Mouse (Mus musculus): ENCODE data around the gene Slc39a11. TPM values are rescaled to one million over a fixed set of nuclear protein-coding genes. Genes with fewer than 3 reads are reported as not detected.

Slc39a11 gene
- polyA plus RNA-seq, 1 experiment from 2014 or later: 40.1 TPM

GRCm38 (mm10) chr11:113631302-113631701 lies 18.6 kb downstream of the Slc39a11 start:
- no peaks in the 10 kb centered on the region; the same call in 1 of the 2 replicates for H3K27me3 ChIP-seq (replicated peaks; ENCODE audit: control insufficient read depth, insufficient read depth, low read length)
- no peak overlapping the region for H3K27ac ChIP-seq (ENCODE audit: low read depth, low read length)
- no peaks in the 10 kb centered on the region for H3K36me3 ChIP-seq (ENCODE audit: control insufficient read depth, insufficient read depth, low read length)
- ATAC-seq: no peak
- H3K4me3 ChIP-seq (ENCODE audit: low read length): no peak overlapping the region
- no peaks in the 10 kb centered on the region; the same call in 1 of the 2 replicates for H3K4me1 ChIP-seq (ENCODE audit: control insufficient read depth, insufficient read depth, low read depth, low read length)
- WGBS: 71% methylated on average over 8 of the region's 8 CpGs
- H3K4me2 ChIP-seq (ENCODE audit: low read length): no peak overlapping the region
- H3K9me3 ChIP-seq (ENCODE audit: control insufficient read depth, low read length): no peaks in the 10 kb centered on the region
- no peak overlapping the region for H3K9ac ChIP-seq (ENCODE audit: low read depth, low read length)

- 66% methylated on average over 7 of the region's 7 CpGs for WGBS
- no peak overlapping the region for H3K9ac ChIP-seq (ENCODE audit: low read depth, low read length)
- no peaks in the 10 kb centered on the region for H3K9me3 ChIP-seq (ENCODE audit: control insufficient read depth, low read length)
- H3K27me3 ChIP-seq (replicated peaks; ENCODE audit: control insufficient read depth, insufficient read depth, low read length): no peaks in the 10 kb centered on the region; the same call in 1 of the 2 replicates
- no peaks in the 10 kb centered on the region for H3K36me3 ChIP-seq (ENCODE audit: control insufficient read depth, insufficient read depth, low read length)
- H3K27ac ChIP-seq (ENCODE audit: low read depth, low read length): no peak overlapping the region
- no peak overlapping the region for H3K4me2 ChIP-seq (ENCODE audit: low read length)
- no peaks in the 10 kb centered on the region; the same call in 1 of the 2 replicates for H3K4me1 ChIP-seq (ENCODE audit: control insufficient read depth, insufficient read depth, low read depth, low read length)
- no peak overlapping the region for H3K4me3 ChIP-seq (ENCODE audit: low read length)
- ATAC-seq: no peak
Observed at GRCm38 (mm10) chr11:113630642-113631041, 19.2 kb downstream of the Slc39a11 start.

DNA sequence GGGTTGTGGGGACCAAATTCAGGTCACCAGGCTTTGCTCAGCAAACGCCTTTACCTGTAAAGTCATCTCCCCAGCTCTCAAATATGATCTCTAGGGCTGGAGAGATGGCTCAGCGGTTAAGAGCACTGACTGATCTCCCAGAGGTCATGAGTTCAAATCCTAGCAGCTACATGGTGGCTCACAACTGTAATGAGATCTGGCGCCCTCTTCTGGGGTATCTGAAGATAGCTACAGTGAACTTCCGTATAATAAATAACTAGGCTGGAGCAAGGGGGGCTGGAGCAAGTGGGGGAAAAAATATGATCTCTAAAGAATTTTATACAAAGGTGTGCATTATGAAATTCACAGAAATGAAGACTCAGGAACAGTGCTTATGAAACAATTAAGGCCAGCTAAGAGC lies 22.1 kb downstream of the Slc39a11 start:
- Histone ChIP-seq H3K9me3 (ENCODE audit: control insufficient read depth, low read length) (no peaks in the 10 kb centered on the region), H3K36me3 (ENCODE audit: control insufficient read depth, insufficient read depth, low read length) (peaks cover 7% of the 10 kb centered on the region), H3K27ac (ENCODE audit: low read depth, low read length) (no peak overlapping the region), H3K4me1 (ENCODE audit: control insufficient read depth, insufficient read depth, low read depth, low read length) (no peaks in the 10 kb centered on the region), H3K4me2 (ENCODE audit: low read length) (no peak overlapping the region), H3K9ac (ENCODE audit: low read depth, low read length) (no peak overlapping the region), H3K27me3 (replicated peaks; ENCODE audit: control insufficient read depth, insufficient read depth, low read length) (no peaks in the 10 kb centered on the region; the same call in 1 of the 2 replicates), H3K4me3 (ENCODE audit: low read length) (no peak overlapping the region)
- ATAC-seq: no peak
- 55% methylated on average over 4 of the region's 4 CpGs for WGBS

DNA sequence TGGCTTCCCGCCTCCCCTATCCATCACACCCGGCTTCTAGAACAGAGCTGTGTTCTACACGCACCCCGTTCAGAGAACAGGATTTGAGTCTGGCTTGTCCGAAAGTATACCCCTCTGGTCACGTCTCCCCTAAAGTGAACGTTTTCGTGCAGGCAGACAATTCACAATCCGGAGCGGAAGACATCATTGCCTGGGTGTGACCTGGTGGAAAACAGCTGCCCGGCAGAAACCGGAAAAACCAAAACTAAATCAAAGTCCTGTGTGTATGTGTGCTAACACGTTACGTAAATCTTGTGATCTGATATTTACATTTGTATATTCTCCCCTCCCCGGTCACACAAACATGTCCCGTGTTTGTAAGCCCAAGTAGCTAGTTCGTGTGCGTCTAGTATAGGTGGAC lies 24.4 kb downstream of the Slc39a11 start:
- 95% methylated on average over 18 of the region's 18 CpGs for WGBS
- peaks cover 3% of the 10 kb centered on the region; the same call in 1 of the 2 replicates for H3K4me1 ChIP-seq (ENCODE audit: control insufficient read depth, insufficient read depth, low read depth, low read length)
- H3K4me2 ChIP-seq (ENCODE audit: low read length): no peak overlapping the region
- no peak overlapping the region for H3K27ac ChIP-seq (ENCODE audit: low read depth, low read length)
- H3K9ac ChIP-seq (ENCODE audit: low read depth, low read length): no peak overlapping the region
- no peak for ATAC-seq
- no peaks in the 10 kb centered on the region for H3K9me3 ChIP-seq (ENCODE audit: control insufficient read depth, low read length)
- H3K27me3 ChIP-seq (replicated peaks; ENCODE audit: control insufficient read depth, insufficient read depth, low read length): no peaks in the 10 kb centered on the region
- peaks cover 7% of the 10 kb centered on the region for H3K36me3 ChIP-seq (ENCODE audit: control insufficient read depth, insufficient read depth, low read length)
- no peak overlapping the region for H3K4me3 ChIP-seq (ENCODE audit: low read length)

GRCm38 (mm10) chr11:113622028-113622427 lies 27.9 kb downstream of the Slc39a11 start:
- Histone ChIP-seq H3K4me3 (ENCODE audit: low read length) (no peak overlapping the region), H3K4me1 (ENCODE audit: control insufficient read depth, insufficient read depth, low read depth, low read length) (peaks cover 24% of the 10 kb centered on the region), H3K27me3 (replicated peaks; ENCODE audit: control insufficient read depth, insufficient read depth, low read length) (0 out of 2 replicates have a peak, but pooled peaks cover 2% of the 10 kb centered on the region), H3K27ac (ENCODE audit: low read depth, low read length) (no peak overlapping the region), H3K9me3 (ENCODE audit: control insufficient read depth, low read length) (no peaks in the 10 kb centered on the region), H3K9ac (ENCODE audit: low read depth, low read length) (no peak overlapping the region), H3K4me2 (ENCODE audit: low read length) (no peak overlapping the region), H3K36me3 (ENCODE audit: control insufficient read depth, insufficient read depth, low read length) (peaks cover 7% of the 10 kb centered on the region)
- ATAC-seq: no peak
- 81% methylated on average over 4 of the region's 4 CpGs for WGBS

GRCm38 (mm10) chr11:113621001-113621400 lies 28.9 kb downstream of the Slc39a11 start:
- Histone ChIP-seq H3K9me3 (ENCODE audit: control insufficient read depth, low read length) (no peaks in the 10 kb centered on the region), H3K4me1 (ENCODE audit: control insufficient read depth, insufficient read depth, low read depth, low read length) (peaks cover 24% of the 10 kb centered on the region), H3K4me3 (ENCODE audit: low read length) (peak overlapping the region; percentile 70), H3K27me3 (replicated peaks; ENCODE audit: control insufficient read depth, insufficient read depth, low read length) (0 out of 2 replicates have a peak, but pooled peaks cover 2% of the 10 kb centered on the region), H3K27ac (ENCODE audit: low read depth, low read length) (no peak overlapping the region), H3K4me2 (ENCODE audit: low read length) (peak overlapping the region; percentile 98), H3K9ac (ENCODE audit: low read depth, low read length) (no peak overlapping the region), H3K36me3 (ENCODE audit: control insufficient read depth, insufficient read depth, low read length) (peaks cover 7% of the 10 kb centered on the region)
- no peak for ATAC-seq
- WGBS: 41% methylated on average over 2 of the region's 2 CpGs

- peak overlapping the region; percentile 76; the same call in 1 of the 2 replicates for H3K27ac ChIP-seq (ENCODE audit: low read depth, low read length)
- ATAC-seq: peak; percentile 45
Observed at GRCm38 (mm10) chr11:113619420-113620080, 30.3 kb downstream of the Slc39a11 start.

GRCm38 (mm10) chr11:113618672-113619419 lies 31.0 kb downstream of the Slc39a11 start, which contains the start of gene Sstr2:
Gene Sstr2 (plus strand): TSS chr11:113619342.
- peak within 1 kb of the TSS; percentile 82 for H3K9ac ChIP-seq (ENCODE audit: low read depth, low read length)
- under 1% methylated on average over 54 of the region's 54 CpGs for whole genome bisulfite sequencing
- peak within 1 kb of the TSS; percentile 76 for H3K27ac ChIP-seq (ENCODE audit: low read depth, low read length)
- H3K36me3 ChIP-seq (ENCODE audit: control insufficient read depth, insufficient read depth, low read length): no peaks in the 10 kb centered on the region
- H3K4me2 ChIP-seq (ENCODE audit: low read length): peak within 1 kb of the TSS; percentile 98
- H3K4me3 ChIP-seq (ENCODE audit: low read length): peak within 1 kb of the TSS; percentile 70
- peaks cover 24% of the 10 kb centered on the region for H3K4me1 ChIP-seq (ENCODE audit: control insufficient read depth, insufficient read depth, low read depth, low read length)
- H3K27me3 ChIP-seq (replicated peaks; ENCODE audit: control insufficient read depth, insufficient read depth, low read length): 0 out of 2 replicates have a peak, but pooled peaks cover 2% of the 10 kb centered on the region
- no peaks in the 10 kb centered on the region for H3K9me3 ChIP-seq (ENCODE audit: control insufficient read depth, low read length)
- peak; percentile 84 for ATAC-seq

More at GRCm38 (mm10) chr11:113619420-113620080, 30.3 kb downstream of the Slc39a11 start:
- no peaks in the 10 kb centered on the region for H3K9me3 ChIP-seq (ENCODE audit: control insufficient read depth, low read length)
- 0 out of 2 replicates have a peak, but pooled peaks cover 2% of the 10 kb centered on the region for H3K27me3 ChIP-seq (replicated peaks; ENCODE audit: control insufficient read depth, insufficient read depth, low read length)
- 0 out of 2 replicates have a peak, but pooled peaks cover 2% of the 10 kb centered on the region for H3K36me3 ChIP-seq (ENCODE audit: control insufficient read depth, insufficient read depth, low read length)
- peak overlapping the region; percentile 70 for H3K4me3 ChIP-seq (ENCODE audit: low read length)
- H3K9ac ChIP-seq (ENCODE audit: low read depth, low read length): peak overlapping the region; percentile 82
- H3K4me2 ChIP-seq (ENCODE audit: low read length): peak overlapping the region; percentile 98
- H3K4me1 ChIP-seq (ENCODE audit: control insufficient read depth, insufficient read depth, low read depth, low read length): peaks cover 24% of the 10 kb centered on the region
- 2% methylated on average over 31 of the region's 31 CpGs for WGBS

DNA sequence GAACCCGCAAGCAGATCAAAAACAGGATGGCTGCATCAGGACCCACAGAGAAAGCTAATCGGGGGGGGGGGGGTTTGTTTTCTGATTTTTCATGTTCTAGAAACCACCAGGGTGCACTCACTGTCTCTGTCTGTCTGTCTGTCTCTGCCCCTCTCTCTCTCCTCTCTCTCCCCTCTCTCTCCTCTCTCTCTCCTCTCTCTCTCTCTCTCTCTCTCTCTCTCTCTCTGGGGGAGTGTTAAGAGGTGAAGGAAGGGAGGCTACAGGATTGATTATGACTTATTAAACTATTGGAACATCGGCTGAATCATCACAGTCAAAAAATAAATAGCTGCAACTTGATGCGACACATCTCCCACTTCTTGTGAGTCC lies 31.6 kb downstream of the Slc39a11 start:
- Histone ChIP-seq H3K27me3 (replicated peaks; ENCODE audit: control insufficient read depth, insufficient read depth, low read length) (0 out of 2 replicates have a peak, but pooled peaks cover 2% of the 10 kb centered on the region), H3K9me3 (ENCODE audit: control insufficient read depth, low read length) (no peaks in the 10 kb centered on the region), H3K4me3 (ENCODE audit: low read length) (peak overlapping the region; percentile 70), H3K36me3 (ENCODE audit: control insufficient read depth, insufficient read depth, low read length) (no peaks in the 10 kb centered on the region), H3K4me2 (ENCODE audit: low read length) (peak overlapping the region; percentile 98), H3K4me1 (ENCODE audit: control insufficient read depth, insufficient read depth, low read depth, low read length) (peaks cover 24% of the 10 kb centered on the region), H3K9ac (ENCODE audit: low read depth, low read length) (peak overlapping the region; percentile 82; the same call in 1 of the 2 replicates), H3K27ac (ENCODE audit: low read depth, low read length) (no peak overlapping the region)
- WGBS: 21% methylated on average over 4 of the region's 4 CpGs
- no peak for ATAC-seq

All from hindbrain, embryonic 16.5 days (tissue).